Mouse (Mus musculus) kidney, adult 2 months (tissue): ENCODE data around the gene Plppr5.

Experiments
- CTCF ChIP-seq: fragments of 200-500 bp; conservative IDR thresholded peaks from 2 replicates; pipeline ENCODE4 v1.5.1; 2011; ENCODE audit warnings: low read depth, mild to moderate bottlenecking, control low read depth, low read length, moderate library complexity, mixed read lengths; ENCODE audit not compliant: insufficient read depth, insufficient read length
- POLR2A ChIP-seq: fragments of 200-500 bp; IDR thresholded peaks from one replicate; pipeline ENCODE4 v1.6.1; 2011; ENCODE audit warnings: low read depth, low read length, control low read depth

DNA sequence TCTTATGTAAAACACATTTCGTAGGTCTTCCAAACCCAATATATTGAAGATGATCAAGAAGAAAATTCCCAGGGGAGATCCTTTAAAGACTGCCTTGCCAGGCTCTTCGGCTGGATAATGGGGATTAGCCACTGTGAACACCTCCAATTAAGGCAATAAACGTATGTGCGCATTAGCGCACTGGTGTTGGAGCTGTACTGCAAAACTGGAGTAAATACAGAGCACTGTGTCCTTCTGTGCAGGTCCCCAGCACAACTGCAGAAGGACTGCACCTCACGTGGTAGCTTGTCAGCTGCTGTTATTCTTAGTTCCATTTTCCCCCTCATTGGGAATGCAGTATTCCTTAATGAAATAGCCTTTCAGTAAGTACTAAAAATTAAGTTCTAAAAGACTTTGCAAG, 110.0 kb downstream of the Plppr5 start:
- TF ChIP-seq CTCF (no peak), POLR2A (no peak)
